Mouse (Mus musculus) left cerebral cortex, adult 11 months (tissue): ENCODE data around the gene Gm17402.

ENCODE experiments used
- DNase-seq: peaks from one replicate; pipeline ENCODE4 v3.0.0; 2022; ENCODE audit warnings: low spot score

Gm17402 gene

DNA sequence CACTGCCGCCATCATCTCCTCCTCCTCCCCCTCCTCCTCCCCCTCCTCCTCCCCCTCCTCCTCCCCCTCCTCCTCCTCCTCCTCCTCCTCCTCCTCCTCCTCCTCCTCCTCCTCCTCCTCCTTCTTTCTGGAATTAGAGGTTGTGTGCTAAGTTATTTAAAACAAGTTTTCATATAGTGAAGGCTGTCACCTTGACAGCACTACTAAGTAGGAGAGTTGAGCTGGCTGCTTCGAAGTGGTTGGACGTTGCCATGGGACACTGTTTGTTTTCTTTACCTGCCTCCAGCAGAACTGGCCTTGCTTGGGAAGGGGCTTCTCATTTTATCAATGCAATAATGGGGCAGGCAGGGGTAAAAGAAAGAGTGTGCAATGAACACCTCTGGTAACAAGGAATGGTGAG, at the start of gene Gm17402:
TSS of gene Gm17402 (minus strand) at position 101 of the 400 bp plus-strand sequence.
- no peak for DNase-seq

DNA sequence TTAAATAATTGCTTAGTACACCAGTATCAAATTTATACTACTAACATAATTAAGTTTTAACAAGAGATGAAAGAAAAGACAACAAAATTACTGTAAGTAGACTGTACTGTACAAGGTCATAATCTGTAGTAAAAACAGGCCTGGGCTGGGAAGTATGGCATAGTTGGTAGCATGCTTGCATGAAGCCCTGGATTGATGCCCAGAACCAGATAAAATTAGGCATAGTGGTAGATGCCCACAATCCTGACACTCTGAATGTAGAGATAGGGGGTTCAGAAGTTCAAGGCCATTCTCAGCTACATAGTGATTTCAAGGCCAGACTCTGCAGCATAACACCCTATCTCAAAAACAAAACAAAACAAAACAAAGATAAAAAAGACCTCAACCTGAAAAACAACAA, 3.3 kb upstream of the Gm17402 start:
- no peak for DNase-seq

DNA sequence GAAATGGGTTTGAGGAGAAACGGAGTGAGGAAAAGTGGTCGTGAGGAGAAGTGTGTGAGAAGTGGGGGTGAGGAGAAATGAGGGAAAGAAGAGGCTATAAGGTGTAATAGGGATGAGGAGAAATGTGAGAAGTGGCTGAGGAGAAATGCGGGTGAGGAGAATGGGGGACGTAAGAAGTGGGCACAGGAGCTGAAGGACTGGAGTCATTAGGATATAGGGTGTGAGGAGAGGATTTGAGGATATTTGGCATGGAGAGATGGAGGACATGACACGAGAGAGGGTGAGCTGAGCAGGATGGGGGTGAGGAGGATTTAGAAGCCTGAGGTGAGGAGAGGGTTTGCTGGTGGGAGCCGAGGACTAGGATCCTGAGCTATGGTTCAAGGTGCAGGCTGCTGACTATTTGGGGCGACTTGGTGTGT, 594 bp downstream of the Gm17402 start:
- no peak for DNase-seq

DNA sequence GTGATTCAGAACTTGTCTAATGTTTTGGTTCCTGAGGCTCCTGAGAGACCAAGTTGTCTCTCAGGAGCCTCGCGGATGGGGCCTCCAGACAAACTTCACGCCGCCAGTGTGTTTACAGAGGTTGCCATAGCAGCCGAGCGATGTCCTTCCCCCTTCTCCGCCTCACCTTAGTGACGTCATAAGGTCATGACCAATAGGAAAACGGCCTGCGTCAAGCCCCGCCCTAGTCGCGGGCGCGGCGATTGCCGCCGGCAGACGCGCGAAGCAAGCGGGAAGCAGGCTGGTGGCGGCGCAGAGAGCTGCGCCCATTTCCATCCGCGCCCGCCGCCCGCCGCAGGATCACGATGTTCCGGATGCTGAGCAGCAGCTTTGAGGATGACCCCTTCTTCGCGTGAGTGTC, 1.1 kb downstream of the Gm17402 start, which contains the start of gene Mlf1:
TSS of gene Mlf1 (plus strand) at position 226 of the 400 bp plus-strand sequence.
- DNase-seq, result peak; percentile 78

DNA sequence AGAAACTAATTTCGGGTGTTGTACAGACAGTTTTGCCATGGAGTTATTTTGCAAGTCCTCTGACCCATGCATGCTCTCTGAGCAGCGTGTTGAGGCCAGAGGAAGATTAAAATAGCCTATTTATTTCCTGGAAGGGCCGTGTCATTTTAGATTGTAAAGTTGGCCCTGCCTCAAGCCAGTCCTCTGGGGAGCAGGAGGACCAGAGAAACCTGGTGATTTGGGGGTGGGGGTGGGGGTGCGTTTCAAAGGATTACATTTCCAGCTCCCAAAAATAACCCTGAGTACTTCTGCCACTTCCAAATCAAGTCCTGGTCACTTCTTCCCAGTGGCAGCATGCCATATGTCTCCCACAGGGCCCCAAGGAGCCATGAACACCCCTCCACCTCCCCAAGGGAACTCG, 2.2 kb downstream of the Gm17402 start:
- no peak for DNase-seq

DNA sequence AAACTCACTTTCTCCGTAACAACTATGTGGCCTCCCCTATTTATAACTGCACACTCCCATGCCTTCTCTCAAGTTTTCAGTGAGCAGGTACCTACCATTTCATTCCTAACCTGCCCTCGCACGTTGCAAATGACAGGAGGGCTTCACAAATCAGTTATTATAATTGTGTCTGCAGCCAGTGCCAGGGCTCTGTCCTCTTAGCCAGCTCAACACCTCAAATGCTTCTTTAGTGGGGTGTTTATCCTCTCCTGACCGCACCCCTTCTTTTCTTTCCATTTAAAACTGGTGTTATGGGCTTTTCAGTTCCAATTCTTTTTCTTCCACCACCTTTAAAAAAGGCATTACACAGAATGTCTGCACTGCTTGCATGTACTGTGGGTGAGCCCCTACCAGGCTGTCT, 2.8 kb downstream of the Gm17402 start:
- no peak for DNase-seq

DNA sequence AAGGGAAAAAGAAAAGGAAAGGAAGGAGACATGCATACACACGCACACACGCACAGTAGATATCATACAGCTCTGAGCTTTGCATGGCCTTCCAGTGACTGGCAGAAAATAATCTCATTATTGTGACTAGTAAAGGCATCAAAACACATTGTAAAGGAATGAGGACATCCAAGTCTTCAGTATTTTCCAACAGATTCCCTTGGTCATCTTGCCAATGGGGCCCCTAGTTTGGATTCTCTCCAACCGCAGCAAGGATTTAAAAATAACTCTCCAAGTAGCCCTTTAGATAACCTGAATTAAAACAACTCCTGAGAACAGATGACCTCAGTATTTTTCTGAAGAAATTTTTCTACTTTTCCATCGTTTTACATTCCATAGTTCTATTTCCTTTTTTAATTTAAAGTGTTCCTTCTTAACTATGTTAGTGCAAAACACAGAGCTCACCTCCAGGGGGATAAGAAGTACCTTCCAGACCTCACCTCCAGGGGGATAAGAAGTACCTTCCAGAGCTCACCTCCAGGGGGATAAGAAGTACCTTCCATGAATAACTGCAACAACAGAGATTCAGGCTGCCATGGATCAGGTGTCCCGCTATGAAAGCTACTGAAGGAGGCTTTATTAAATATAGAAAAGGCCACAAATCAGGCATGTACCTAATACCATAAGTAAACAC, 5.4 kb downstream of the Gm17402 start:
- no peak for DNase-seq

DNA sequence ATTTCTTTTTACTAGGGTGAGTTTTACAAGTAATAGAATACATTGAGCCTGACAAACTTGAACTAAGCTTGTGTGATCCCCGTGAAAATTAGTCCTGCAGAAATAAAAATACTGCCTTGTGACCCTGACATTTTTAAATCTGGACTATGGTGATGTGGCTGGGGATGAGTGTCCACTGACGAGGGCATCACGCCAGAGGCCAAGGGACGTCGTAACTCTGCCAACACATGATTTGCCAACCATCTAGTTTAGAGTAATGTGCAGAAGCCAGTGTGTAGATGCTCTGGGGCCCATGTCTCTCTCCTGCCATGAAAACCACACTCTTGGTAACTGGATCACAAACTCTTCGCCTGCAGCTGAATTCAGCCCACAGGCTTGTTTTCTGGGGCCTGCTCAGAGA, 7.5 kb downstream of the Gm17402 start:
- no peak for DNase-seq

DNA sequence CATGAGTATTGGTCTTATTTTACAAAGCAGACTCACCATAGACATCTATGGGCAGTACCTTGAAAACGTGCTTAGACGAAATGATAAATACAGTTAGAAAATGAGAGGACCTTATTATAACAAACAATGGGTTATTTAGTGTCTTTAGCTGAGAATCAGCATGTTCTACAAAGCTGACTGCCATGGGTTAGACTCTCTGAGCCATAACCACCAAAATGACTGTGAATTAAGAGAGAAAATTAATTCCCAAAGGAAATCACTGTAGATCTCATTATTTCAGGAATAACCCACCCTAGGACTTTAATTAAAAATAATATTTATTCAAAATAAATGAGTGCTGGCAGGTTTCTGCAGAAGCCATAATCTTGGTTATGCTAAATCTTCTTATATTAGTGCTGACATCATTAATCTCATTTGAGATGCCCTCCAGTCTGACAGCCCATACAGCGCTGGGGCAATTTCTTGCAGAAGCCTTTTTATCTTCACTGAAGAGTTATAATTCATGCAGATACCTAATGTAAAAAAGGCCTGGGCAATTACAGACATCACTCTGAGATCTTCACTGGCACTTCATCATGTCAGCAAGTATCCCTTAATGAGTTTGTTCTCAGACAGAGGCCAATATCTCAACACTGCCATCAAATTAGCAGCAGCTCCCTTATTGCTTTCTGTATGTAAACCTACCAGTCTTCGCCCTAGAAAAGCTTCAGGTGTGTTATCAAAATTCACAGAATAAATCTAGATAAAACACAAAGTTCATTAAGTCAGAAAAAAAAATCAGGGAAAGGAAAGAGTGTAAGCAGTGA, 8.7 kb downstream of the Gm17402 start:
- DNase-seq, result no peak

DNA sequence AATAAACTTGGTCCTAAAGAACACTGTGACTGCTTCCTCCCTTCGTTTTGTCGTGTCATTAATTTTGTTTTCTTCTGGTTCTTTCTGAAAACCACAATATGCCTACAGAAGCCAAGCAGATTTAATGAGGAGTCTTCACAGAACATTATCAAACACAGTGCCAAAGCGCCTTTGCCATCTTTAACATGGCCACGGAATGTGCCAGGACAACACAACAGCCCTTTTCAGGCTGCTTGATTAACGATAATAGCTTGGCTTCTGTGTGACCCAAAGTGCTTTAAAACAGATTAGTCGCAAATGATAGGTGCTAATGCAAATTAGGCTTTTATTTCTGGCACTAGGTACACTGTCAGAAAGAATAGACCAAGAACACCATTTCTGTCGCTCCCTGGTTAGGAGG, 16.6 kb downstream of the Gm17402 start:
- DNase-seq, result no peak

DNA sequence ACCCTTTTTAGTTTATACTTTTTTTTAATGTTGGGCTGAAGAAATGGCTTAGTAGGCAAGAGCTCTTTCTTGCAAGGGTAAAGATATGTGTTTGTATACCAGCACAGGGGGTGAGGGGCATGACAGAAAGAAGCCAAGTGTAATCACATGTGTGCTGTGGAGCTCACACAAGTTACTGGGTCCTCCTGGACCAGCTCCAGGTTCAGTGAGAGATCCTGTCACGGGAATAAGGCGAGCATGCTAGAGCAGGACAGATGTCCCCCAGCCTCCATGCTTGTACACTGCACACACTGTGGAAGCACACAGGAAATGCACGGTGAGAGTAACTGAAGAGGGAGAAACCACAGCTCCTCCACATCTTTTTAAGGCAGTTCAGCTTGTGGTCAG, 22.2 kb downstream of the Gm17402 start:
- no peak for DNase-seq

DNA sequence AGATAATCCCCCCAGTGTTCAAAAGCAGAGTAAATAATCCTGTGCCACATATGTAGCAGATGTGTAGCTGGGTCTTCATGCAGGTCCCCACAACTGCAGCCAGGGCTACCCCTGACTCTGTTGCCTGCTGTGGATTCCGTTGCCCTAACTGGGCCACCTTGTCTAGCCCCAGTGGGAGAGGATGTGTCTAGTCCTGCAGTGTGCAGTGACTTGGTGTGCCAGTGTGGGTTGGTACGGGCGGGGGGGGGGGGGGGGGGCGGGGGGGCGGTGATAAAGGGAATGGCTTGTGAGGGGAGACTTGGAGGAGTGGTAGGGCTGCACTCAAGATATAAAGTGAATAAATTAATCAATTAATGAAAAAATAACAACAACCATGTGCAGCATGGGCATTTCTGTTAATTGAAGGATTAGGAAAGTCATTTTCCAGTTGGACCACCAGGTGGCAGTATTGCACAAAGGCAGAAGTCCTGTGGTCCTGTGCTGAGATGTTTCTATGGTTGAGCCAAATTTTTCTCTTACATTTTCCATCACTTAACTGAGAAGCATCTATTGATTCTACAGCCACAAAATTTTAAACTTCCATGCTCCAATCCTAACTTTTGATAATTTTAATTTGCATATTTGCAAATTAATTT, 22.7 kb downstream of the Gm17402 start:
- DNase-seq, result no peak

DNA sequence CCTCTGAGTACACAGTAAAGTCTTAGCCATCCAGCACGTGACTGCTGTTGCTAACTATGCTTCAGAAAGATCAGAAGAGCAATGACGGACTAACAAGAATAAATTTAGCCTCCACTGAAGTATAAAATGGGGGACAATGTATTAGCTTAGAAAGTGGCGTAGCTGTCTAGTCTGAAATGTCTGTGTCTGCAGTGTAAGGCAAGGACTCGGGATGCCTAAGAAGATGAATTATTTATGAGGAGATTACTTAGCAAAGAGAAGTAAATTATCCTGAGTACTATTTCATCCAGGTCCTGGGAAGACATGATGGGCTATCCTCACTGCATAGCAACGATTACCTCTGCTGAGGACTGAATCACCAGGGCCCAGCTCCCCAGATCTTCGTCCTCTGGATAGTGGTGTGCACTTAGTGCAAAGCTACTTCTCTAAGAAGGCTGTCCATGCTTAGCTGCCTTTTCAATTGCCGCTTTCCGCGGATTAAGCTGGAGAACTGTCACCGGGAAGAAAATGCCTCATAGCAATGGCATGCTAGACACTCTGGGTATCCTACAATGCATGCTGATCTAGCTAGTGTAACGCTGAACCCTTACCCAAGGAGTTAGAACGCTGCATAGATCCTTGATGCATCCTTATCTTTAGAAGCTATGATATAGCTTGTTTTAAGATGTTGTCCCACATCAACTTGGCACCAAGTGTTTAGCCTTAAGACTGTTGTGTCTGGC, 23.4 kb downstream of the Gm17402 start:
- no peak for DNase-seq

DNA sequence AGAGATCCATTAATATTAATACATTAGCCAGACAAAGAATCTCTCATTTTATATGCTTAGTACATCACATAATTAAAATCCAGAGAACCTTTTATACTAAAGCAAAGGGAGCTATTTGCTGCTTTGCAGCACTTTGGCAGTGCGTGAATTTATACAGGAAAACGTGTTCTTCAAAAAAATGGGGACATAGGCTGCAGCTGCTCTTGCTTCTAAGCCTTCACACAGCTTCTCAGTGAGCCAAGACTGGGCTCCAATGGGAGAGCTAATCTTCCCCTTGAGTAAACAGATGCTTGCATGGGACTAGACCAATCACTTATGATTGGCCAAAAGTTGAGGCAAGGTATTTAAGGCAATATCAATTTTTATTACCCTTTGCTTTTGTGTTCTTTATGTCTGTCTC, 28.3 kb downstream of the Gm17402 start:
- no peak for DNase-seq

DNA sequence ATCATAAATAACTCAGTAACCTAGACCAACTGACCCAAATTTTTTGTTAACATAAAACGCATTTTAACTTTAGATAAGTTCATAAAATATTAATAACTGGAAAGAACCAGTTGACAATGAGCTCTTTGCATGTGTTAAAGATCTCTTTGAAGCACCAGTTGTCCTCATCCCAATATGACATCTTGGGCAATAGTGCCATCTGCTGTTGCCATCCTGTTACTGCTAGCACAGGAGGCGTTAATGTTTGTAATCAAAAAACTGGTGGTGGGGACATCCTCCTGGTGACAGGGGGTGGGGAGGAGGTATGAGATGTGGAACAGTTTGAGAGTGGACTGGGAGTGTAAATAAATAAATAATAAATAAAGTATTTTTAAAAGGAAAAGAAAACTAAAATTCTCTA, 30.4 kb downstream of the Gm17402 start:
- DNase-seq, result peak; percentile 9

DNA sequence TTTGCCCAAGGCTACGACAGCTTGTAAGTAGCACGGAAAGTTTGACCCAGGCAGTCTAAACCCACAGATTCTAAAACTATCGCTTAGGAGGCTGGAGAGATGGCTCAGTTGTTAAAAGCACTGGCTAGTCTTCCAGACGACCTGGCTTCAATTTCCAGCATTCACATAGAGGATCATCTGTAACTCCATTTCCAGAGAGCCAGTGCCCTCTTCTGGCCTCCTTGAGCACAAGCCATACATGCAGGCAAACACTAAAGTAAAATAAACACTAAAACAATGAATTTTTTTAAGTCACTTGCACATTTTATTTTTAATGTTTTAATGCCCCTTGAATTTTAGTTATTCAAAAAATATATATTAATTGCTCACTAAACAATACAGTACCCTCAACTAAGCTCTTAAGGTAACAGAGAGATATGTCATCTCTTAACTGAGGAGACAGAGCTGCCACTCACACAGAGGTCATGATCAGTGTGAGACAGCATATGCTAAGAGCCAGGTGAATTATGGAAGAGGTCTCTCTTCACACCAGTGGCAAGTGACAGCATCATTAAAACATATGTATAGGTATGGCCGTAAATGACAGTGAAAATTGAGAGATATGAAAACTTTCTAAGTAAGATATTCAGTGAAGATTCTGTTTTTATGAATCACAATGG, 31.8 kb downstream of the Gm17402 start:
- DNase-seq, result no peak

DNA sequence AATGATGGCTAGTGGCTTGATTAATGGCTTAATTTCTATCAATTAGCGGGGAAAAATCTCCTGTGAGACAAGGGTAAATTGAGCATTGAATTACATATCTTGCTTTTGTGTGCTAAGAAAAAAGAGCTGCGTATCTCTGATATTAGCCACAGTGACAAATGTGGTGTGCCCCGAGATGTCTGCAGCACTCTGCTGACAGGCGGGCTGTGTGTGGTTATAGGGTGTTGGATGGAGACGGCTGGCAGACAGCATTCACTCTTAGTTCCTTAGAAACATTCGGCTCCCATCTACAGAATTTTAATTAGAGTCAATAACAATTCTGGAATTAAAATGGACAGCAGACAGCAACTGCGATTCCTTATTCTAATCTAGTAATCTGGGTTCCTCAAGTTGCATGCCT, 34.0 kb downstream of the Gm17402 start:
- no peak for DNase-seq

DNA sequence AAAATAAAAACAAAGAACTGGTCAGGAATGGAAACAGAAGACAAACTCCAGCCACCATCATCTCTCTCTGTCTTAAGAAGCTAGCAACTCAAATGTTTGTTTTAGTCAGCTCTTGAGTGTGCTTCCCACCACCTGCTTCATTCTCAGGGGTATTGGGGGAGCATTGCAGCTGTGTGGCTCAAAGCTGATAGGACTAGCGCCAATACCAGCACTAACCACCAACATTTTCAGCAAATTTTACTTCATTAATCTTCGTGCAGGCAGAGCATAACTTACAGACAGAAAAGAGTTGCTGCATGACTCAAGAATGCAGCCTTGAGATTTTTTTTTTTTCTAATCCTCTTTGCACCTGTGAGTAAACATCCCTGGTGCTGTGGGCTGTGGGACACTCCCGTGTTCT, 35.4 kb downstream of the Gm17402 start:
- DNase-seq, result no peak

DNA sequence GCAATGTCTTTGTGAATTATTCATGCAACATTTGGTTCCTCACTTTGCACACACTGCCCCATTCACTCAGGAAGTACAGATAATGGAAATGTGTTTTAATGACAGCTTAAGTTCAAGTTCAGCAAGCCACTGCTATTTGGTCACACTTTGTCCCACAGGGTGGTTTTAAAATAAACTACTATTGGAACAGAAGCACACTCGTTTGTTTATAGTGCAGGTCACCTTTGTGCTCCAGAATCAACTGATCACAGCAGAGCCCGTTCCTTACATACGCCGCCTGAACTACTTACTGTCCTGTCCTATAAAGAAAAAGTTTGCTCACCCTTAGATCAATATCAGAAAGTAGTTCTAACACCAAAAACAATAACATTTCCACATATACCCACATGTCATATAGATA, 52.5 kb downstream of the Gm17402 start:
- no peak for DNase-seq
